Mouse (Mus musculus) myocyte (in vitro differentiated cells): Measurements from ENCODE around the gene Snta1. TPM values are rescaled to one million over a fixed set of nuclear protein-coding genes. Genes with fewer than 3 reads are reported as not detected.

Experiments used
- H3K27me3 ChIP-seq: one replicate; pipeline ENCODE4 v1.6.1; 2011; ENCODE audit not compliant: control insufficient read depth, insufficient read depth, insufficient read length
- H3K36me3 ChIP-seq: one replicate; pipeline ENCODE4 v1.6.1; 2011; ENCODE audit not compliant: control insufficient read depth, insufficient read depth
- H3K4me2 ChIP-seq: one replicate; pipeline ENCODE4 v1.6.1; 2011; ENCODE audit warnings: low read depth, control low read depth
- H3K4me3 ChIP-seq: one replicate; pipeline ENCODE4 v1.5.1; 2011; ENCODE audit warnings: mild to moderate bottlenecking, control low read depth, moderate library complexity
- H3K79me2 ChIP-seq: one replicate; pipeline ENCODE4 v1.6.1; 2011; ENCODE audit not compliant: control insufficient read depth, insufficient read depth
- H3ac ChIP-seq: one replicate; pipeline ENCODE4 v1.6.1; 2011; ENCODE audit not compliant: control insufficient read depth, insufficient read length
- CEBPB ChIP-seq: IDR thresholded peaks from 2 replicates; pipeline ENCODE4 v1.6.1; 2011; ENCODE audit warnings: mild to moderate bottlenecking, moderate library complexity; ENCODE audit not compliant: poor library complexity, insufficient read depth, severe bottlenecking
- E2F4 ChIP-seq: IDR thresholded peaks from one replicate; pipeline ENCODE4 v1.6.1; 2011; ENCODE audit warnings: mild to moderate bottlenecking, control low read depth, moderate library complexity; ENCODE audit not compliant: insufficient read depth
- MAX ChIP-seq: IDR thresholded peaks from one replicate; pipeline ENCODE4 v1.6.1; 2011; ENCODE audit warnings: low read depth, mild to moderate bottlenecking, control low read depth
- MYOD1 ChIP-seq, 3 experiments: IDR thresholded peaks; one replicate each; pipeline ENCODE4 v1.6.1; 2011; ENCODE audit warnings: control low read depth in 2 of 3, low read depth in 2 of 3, mild to moderate bottlenecking in 2 of 3, moderate library complexity in 1 of 3; ENCODE audit not compliant: insufficient read length in 2 of 3, control insufficient read depth in 1 of 3
- MYOG ChIP-seq, 3 experiments: IDR thresholded peaks; one replicate each; pipeline ENCODE4 v1.6.1; 2011; ENCODE audit warnings: control low read depth in 2 of 3, low read depth in 2 of 3, mild to moderate bottlenecking in 2 of 3; ENCODE audit not compliant: insufficient read length in 2 of 3, control insufficient read depth in 1 of 3, insufficient read depth in 1 of 3
- POLR2A ChIP-seq: IDR thresholded peaks from one replicate; pipeline ENCODE4 v1.6.1; 2011; ENCODE audit warnings: low read depth, mild to moderate bottlenecking, control low read depth, moderate library complexity; ENCODE audit not compliant: insufficient read length
- POLR2AphosphoS2 ChIP-seq: IDR thresholded peaks from one replicate; pipeline ENCODE4 v1.6.1; 2011; ENCODE audit warnings: low read depth, control low read depth; ENCODE audit not compliant: insufficient read length
- REST ChIP-seq: IDR thresholded peaks from one replicate; pipeline ENCODE4 v1.6.1; 2011; ENCODE audit warnings: mild to moderate bottlenecking, control low read depth, moderate library complexity; ENCODE audit not compliant: insufficient read depth, insufficient read length
- SRF ChIP-seq: IDR thresholded peaks from one replicate; pipeline ENCODE4 v1.6.1; 2011; ENCODE audit warnings: low read depth; ENCODE audit not compliant: control insufficient read depth, insufficient read length
- TCF12 ChIP-seq: IDR thresholded peaks from one replicate; pipeline ENCODE4 v1.6.1; 2011; ENCODE audit warnings: mild to moderate bottlenecking, control low read depth; ENCODE audit not compliant: poor library complexity, insufficient read depth, severe bottlenecking
- TCF3 ChIP-seq: IDR thresholded peaks from one replicate; pipeline ENCODE4 v1.6.1; 2011; ENCODE audit warnings: low read depth, control low read depth; ENCODE audit not compliant: insufficient read length
- USF1 ChIP-seq: IDR thresholded peaks from one replicate; pipeline ENCODE4 v1.6.1; 2011; ENCODE audit warnings: low read depth, mild to moderate bottlenecking, control low read depth, moderate library complexity
- polyA plus RNA-seq: library from polyadenylated mRNA; unstranded; fragments of >200 nt; fragmentation: generic; extraction: Trizol; gene quantifications from one replicate; pipeline ENCODE4 v1.2.1, GENCODE M21; 2012; ENCODE audit warnings: missing spikeins

Snta1 gene
- polyA plus RNA-seq, 1 experiment, result 61.7 TPM

GRCm38 (mm10) chr2:154402811-154403210 lies 5.1 kb downstream of the Snta1 start:
- Histone ChIP-seq H3K79me2 (peaks cover 15% of the 10 kb centered on the region), H3K4me2 (peak overlapping the region; percentile 33), H3K4me3 (no peak overlapping the region), H3K27me3 (no peaks in the 10 kb centered on the region), H3K36me3 (peaks cover 8% of the 10 kb centered on the region), H3ac (no peak overlapping the region)
- TF ChIP-seq REST (no peak), TCF12 (no peak), POLR2A (no peak), TCF3 (no peak), POLR2AphosphoS2 (no peak), MYOG (IDR thresholded peaks at IDR 0.05; ENCODE audit: control insufficient read depth in 1 of 3, insufficient read depth in 1 of 3, insufficient read length in 2 of 3, low read depth in 2 of 3) (no peak), MYOD1 (IDR thresholded peaks at IDR 0.05; ENCODE audit: control insufficient read depth in 1 of 3, insufficient read length in 2 of 3, low read depth in 2 of 3) (no peak), SRF (no peak), E2F4 (no peak), CEBPB (no peak), MAX (no peak), USF1 (no peak)

- Histone ChIP-seq H3K4me2 (no peak overlapping the region), H3K36me3 (peaks cover 8% of the 10 kb centered on the region)
Observed at GRCm38 (mm10) chr2:154401976-154402375, 5.9 kb downstream of the Snta1 start.

GRCm38 (mm10) chr2:154399325-154399724 lies 8.6 kb downstream of the Snta1 start:
- Histone ChIP-seq H3K79me2 (peaks cover 5% of the 10 kb centered on the region), H3K4me2 (no peak overlapping the region), H3K4me3 (no peak overlapping the region), H3ac (no peak overlapping the region), H3K27me3 (no peaks in the 10 kb centered on the region), H3K36me3 (peaks cover 8% of the 10 kb centered on the region)
- no peak for TF ChIP-seq E2F4
- no peak for TF ChIP-seq REST
- no peak for TF ChIP-seq MYOD1 (IDR thresholded peaks at IDR 0.05; ENCODE audit: control insufficient read depth in 1 of 3, insufficient read length in 2 of 3, low read depth in 2 of 3)
- TF ChIP-seq MYOG (IDR thresholded peaks at IDR 0.05; ENCODE audit: control insufficient read depth in 1 of 3, insufficient read depth in 1 of 3, insufficient read length in 2 of 3, low read depth in 2 of 3), result no peak
- no peak for TF ChIP-seq SRF
- no peak for TF ChIP-seq POLR2A
- no peak for TF ChIP-seq CEBPB
- TF ChIP-seq TCF12, result no peak
- TF ChIP-seq MAX, result no peak
- no peak for TF ChIP-seq TCF3
- TF ChIP-seq USF1, result no peak
- no peak for TF ChIP-seq POLR2AphosphoS2

More at GRCm38 (mm10) chr2:154401976-154402375, 5.9 kb downstream of the Snta1 start:
- Histone ChIP-seq H3K79me2 (peaks cover 10% of the 10 kb centered on the region), H3K4me3 (no peak overlapping the region), H3K27me3 (no peaks in the 10 kb centered on the region), H3ac (no peak overlapping the region)
- TF ChIP-seq POLR2A, result no peak
- TF ChIP-seq SRF, result no peak
- no peak for TF ChIP-seq MYOD1 (IDR thresholded peaks at IDR 0.05; ENCODE audit: control insufficient read depth in 1 of 3, insufficient read length in 2 of 3, low read depth in 2 of 3)
- no peak for TF ChIP-seq TCF12
- no peak for TF ChIP-seq TCF3
- TF ChIP-seq POLR2AphosphoS2, result no peak
- TF ChIP-seq CEBPB, result no peak
- TF ChIP-seq MYOG (IDR thresholded peaks at IDR 0.05; ENCODE audit: control insufficient read depth in 1 of 3, insufficient read depth in 1 of 3, insufficient read length in 2 of 3, low read depth in 2 of 3), result no peak
- no peak for TF ChIP-seq MAX
- no peak for TF ChIP-seq E2F4
- no peak for TF ChIP-seq REST
- TF ChIP-seq USF1, result no peak

GRCm38 (mm10) chr2:154398267-154398666 lies 9.6 kb downstream of the Snta1 start:
- Histone ChIP-seq H3K36me3 (peaks cover 8% of the 10 kb centered on the region), H3K79me2 (no peaks in the 10 kb centered on the region), H3K4me3 (no peak overlapping the region), H3K4me2 (no peak overlapping the region), H3ac (no peak overlapping the region), H3K27me3 (no peaks in the 10 kb centered on the region)
- TF ChIP-seq SRF (no peak), POLR2AphosphoS2 (no peak), MYOD1 (IDR thresholded peaks at IDR 0.05; ENCODE audit: control insufficient read depth in 1 of 3, insufficient read length in 2 of 3, low read depth in 2 of 3) (no peak), USF1 (no peak), TCF3 (no peak)

GRCm38 (mm10) chr2:154396529-154396928 lies 11.4 kb downstream of the Snta1 start:
- TF ChIP-seq CEBPB (no peak), USF1 (no peak), MAX (no peak), TCF12 (no peak), TCF3 (no peak), MYOD1 (IDR thresholded peaks at IDR 0.05; ENCODE audit: control insufficient read depth in 1 of 3, insufficient read length in 2 of 3, low read depth in 2 of 3) (no peak), REST (no peak), POLR2A (no peak), SRF (no peak), POLR2AphosphoS2 (no peak), MYOG (IDR thresholded peaks at IDR 0.05; ENCODE audit: control insufficient read depth in 1 of 3, insufficient read depth in 1 of 3, insufficient read length in 2 of 3, low read depth in 2 of 3) (no peak), E2F4 (no peak)
- peaks cover 8% of the 10 kb centered on the region for H3K36me3 ChIP-seq
- no peak overlapping the region for H3K4me2 ChIP-seq
- no peaks in the 10 kb centered on the region for H3K27me3 ChIP-seq
- no peaks in the 10 kb centered on the region for H3K79me2 ChIP-seq
- H3K4me3 ChIP-seq, result no peak overlapping the region
- no peak overlapping the region for H3ac ChIP-seq
